Mouse (Mus musculus) B cell, adult (primary cell): ENCODE results near the gene Tmem199. TPM values are rescaled to one million over a fixed set of nuclear protein-coding genes. Genes with fewer than 3 reads are reported as not detected.

ENCODE experiments used
- total RNA-seq: library from RNA; stranded (reverse); gene quantifications from 4 replicates; pipeline ENCODE4 v1.2.4, GENCODE M21; 2023; ENCODE audit not compliant: inconsistent age

The Tmem199 gene
- total RNA-seq = 34.4 to 42.9 TPM (median 41.0 TPM) in 4 replicates

DNA sequence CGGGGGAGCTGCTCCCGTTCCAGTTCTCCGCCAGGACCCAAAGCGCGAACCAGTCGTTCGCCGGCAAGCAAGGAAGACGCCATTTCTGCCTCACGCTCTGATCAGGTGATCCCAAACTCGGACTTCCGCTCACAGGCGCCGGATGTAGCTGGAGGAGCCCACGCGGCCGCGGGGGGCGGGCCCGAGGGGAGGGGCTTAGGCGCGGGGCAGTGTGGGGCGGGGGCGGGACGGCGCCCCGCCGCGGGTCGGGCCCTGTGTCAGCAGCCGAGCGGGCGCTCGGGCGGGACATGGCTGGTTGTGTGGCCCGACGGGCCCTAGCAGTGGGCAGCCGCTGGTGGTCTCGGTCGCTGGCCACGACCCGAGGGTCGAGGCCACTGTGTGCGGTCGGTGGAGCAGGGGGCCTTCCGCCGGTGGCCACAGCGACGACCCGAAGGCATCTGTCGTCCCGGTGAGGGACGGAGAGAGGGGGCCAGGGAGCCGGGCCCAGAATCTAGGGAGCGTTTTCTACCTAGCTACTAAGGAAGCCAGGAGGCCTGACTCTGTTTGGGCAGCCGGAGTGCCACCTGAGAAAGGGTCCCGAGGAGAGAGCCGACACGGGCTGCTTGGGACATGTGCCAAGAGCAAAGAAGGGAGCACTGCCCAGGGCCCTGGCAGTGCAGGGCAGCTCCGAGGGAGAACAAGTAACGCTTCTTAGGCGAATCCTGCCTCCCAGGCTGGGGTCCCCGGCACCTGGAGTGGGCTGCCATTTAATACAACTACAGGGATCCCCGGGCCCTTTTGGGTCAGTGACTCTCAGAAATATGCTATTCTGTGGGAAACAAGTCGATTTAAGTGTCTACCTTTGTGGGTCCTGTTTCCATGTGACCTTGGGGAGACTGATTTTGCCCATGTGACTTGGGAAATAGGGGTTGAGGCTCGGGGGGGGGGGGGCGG is at the start of gene Tmem199, which contains the start of gene Poldip2:
Gene Tmem199, minus strand, starts transcription at position 148 of the 933 bp plus-strand sequence.
Gene Poldip2, plus strand, starts transcription at position 169 of the 933 bp plus-strand sequence.

DNA sequence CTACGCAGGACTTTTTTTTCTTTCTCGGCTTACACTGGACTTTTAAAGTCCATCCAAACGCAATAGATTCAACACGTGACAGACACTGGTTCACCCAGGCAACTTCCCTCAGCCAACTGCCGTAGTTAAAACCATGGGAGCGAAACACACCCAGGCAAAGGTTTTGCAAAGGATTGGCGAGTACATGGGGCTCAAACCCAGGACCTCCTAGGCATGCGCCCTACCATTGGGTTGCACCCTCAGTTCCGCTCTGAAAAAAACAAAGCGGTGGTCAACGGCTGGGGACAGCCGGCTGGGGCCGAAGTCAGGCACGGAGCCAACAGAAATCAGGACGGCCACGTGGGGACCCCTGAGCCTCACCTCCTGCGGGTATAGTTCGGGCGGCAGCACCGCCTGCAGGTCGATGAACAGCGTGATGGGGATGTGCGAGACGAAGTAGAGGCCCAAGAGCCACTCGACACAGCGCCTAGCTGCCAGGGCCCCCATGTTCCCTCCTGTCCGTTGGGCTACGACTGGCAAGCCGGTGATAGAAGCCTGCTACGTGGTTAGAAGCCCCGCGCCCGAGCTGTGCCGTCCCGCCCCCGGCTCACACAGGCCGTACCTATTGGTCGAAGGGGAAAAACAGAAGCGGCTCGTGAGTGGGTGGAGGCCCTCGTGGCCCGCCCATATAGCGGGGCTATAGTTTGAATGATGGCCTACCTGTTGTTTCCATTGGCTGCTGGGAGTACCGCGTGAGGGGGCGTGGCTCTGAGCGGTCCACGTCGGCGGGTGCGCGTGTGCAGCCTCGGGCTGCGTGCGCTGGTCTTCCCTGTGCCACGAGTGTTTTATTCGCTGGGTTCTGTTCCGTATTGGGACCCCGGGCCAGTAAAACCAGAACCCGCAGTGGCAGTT is 38.4 kb upstream of the Tmem199 start, which contains the start of gene Tmem97:
Gene Tmem97, minus strand, starts transcription at position 610 of the 891 bp plus-strand sequence.

DNA sequence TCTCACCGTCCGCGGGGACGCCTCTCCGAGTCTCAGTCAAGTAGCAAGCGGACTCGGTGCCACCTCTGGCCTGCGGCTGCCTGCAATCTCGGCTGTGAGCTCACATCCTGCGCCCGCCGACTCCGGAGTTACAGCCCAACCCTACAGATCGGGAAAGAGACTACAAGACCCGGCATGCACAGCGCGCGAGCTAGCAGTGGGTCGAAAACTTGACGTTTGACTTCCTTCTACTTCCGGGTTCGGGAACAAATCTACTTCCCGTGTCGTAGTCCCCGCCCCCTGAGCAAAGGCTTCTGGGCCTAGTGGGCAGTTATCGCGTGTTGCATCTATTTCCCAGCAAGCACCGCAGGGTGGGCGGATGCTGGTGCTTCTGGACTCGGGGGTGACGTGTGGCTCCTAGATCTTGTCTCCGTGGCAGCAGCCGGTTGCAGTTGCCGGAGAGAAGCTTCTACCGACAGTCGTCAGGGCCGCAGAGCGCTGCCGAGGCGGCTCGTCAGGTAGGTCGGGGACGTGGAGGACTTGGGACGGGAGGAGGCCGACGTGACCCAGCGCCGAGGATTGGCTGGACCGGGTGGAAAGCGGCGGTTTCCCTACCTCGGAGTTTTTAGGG is 24.2 kb upstream of the Tmem199 start, which contains the start of the genes Tnfaip1 and Ift20:
Gene Tnfaip1, minus strand, starts transcription at position 253 of the 610 bp plus-strand sequence.
Gene Ift20, plus strand, starts transcription at position 282 of the 610 bp plus-strand sequence.

DNA sequence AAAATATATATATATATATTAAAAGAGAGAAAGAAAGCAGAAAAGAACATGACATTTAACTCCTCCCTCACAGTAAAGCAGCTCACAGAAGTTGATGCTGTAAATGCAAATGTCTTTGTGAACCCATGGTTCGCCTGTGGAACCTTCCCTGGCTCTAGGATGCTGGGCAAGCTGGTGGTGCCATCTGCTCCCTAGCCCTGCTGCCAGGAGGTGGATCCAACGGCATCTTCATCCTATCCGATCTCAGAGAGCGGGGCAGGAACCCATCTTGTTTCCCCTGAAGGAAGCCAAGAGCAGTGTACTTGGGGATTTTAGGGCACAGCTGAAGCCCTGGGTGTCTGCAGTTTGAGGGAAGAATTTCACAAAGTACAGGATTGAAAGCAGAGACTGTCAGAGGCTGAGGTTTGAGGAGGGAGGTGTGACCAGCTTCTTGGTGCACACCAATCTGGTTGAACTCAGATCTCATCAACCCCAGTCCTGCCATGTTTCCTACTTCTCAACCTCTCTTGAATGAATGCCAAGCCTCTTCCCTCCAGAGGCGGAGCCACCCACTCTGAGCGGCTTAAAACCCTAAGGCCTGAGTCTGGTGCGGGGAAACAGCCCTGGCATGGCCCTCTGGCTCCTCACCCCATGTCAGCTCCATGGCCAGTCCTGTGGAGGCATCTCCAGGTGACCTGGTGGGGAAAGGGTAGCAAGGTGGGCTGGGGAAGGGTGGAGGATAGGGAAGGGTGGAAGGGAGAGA is 8.9 kb downstream of the Tmem199 start, which contains the start of gene Sebox:
Gene Sebox, plus strand, starts transcription at position 539 of the 742 bp plus-strand sequence.

DNA sequence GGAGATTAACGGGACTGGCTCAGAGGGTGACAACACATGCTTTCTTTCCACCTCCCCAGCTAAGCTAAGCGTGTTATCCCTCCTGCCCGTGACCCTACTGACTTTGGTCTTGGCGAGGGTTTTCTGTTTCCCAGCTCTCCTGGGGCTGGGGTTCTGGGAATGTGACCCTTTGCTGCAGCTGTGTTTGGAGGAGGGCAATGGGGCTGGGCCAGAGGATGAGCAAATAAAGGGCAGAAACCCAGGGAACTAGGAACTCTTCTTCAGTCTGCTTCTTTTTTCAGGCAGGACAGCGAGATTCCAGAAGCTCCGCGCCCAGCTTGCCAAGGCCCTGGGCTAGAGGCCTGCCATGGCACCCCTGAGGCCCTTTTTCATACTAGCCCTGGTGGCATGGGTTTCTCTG is 13.0 kb downstream of the Tmem199 start, which contains the start of gene Vtn:
Gene Vtn, plus strand, starts transcription at position 88 of the 400 bp plus-strand sequence.

DNA sequence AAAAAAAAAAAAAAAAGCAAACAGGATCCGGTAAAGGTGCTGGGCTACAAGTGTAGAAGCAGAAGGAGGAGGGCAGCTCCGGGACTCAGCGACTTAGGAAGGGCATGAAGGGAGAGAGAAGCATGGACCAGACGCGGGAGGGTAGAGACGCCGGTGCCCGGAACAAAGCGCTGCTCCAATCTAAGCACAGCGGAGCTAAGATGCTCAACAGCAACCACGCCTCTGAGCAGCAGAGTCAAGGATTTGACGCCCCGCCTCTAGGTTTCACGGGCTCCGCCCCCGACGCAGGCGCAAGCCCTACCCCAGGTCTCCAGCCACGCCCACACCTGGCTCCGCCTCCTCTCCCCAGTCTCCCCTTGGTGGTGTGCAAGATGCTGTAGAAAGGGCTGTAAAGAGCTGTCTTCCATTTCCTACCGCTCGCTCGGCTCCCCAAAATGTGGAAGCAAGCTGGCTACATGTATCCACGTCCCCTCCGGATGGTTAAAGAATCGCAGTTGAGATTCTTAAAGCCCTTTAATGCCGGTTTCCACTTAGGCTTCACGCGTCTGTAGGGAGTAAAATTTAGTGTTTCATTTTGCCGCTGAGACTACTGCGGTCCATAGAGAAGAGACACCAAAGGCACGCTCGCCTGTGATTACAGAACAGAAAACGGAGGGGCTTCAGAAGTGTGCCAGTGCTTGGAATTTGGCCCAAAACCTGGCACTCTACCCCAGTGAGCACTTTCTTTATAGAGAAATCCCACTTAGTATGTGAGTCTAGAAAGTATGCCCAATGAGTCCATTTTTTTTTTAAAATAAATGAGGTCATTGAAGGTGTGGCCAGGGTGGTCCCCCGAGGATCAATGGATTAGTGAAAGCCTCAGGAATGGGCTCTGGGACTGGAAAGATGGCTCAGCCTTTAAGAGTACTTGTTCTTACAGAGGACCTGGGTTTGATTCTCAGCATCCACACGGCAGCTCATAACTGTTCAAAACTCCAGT is 14.1 kb downstream of the Tmem199 start, which contains the start of gene Sarm1:
Gene Sarm1, minus strand, starts transcription at position 211 of the 979 bp plus-strand sequence.

DNA sequence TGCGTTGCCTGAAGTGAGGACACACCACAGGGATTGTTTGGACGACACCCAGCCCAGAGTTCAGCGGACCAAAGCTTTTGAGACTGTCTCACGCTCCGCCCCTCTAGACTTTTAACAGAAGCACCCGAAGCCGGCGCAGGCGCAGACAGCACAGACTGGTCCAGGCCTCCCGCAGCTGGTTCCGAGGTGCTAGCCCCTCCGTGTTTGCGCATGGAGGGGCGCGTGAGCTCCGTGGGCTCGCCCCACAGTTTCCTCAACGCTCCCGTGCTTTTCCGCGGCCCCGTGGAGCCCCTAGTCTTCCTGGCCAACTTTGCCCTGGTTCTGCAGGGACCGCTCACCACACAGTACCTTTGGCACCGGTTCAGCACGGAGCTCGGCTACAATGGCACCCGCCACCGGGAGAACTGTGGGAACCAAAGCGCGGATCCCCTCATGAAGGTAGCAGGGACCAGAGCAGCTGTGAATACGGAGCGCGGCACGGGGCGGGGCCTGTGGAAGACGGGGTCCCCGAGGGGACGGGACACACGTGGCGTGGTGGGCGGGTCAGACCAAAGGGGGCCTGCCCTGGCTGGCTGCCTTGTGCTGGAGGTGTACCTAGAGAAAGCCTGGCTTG is 46.3 kb downstream of the Tmem199 start, which contains the start of gene Slc46a1:
Gene Slc46a1, plus strand, starts transcription at position 130 of the 613 bp plus-strand sequence.

Other genes with a start within 250 kb of the Tmem199 start
- 1.3 to 2.3 TPM (median 2.0 TPM) in 4 replicates for gene BC030499, start 221.3 kb downstream of the Tmem199 start, total RNA-seq
- gene Spag5, start 210.6 kb downstream of the Tmem199 start, total RNA-seq = 2.5 to 6.3 TPM (median 4.3 TPM) in 4 replicates
- gene Aldoc, start 189.2 kb downstream of the Tmem199 start, total RNA-seq = 34.3 to 36.6 TPM (median 35.0 TPM) in 4 replicates
- gene Pigs, start 183.8 kb downstream of the Tmem199 start, total RNA-seq = 53.8 to 62.9 TPM (median 56.3 TPM) in 4 replicates
- gene Unc119, start 168.7 kb downstream of the Tmem199 start, total RNA-seq = 55.4 to 61.9 TPM (median 57.2 TPM) in 4 replicates
- gene Foxn1, start 125.6 kb downstream of the Tmem199 start, total RNA-seq = not detected in 4 replicates
- not detected in 4 replicates for gene Slc13a2, start 90.0 kb downstream of the Tmem199 start, total RNA-seq
- gene Slc46a1, start 46.5 kb downstream of the Tmem199 start, total RNA-seq = 0.36 to 2.1 TPM (median 0.70 TPM) in 4 replicates
- 2.1 to 2.7 TPM (median 2.3 TPM) in 4 replicates for gene Sarm1, start 14.4 kb downstream of the Tmem199 start, total RNA-seq
- not detected in 4 replicates for gene Vtn, start 13.1 kb downstream of the Tmem199 start, total RNA-seq
- gene Sebox, start 8.7 kb downstream of the Tmem199 start, total RNA-seq = not detected in 4 replicates
- gene Poldip2, start within 50 bp of the Tmem199 start, total RNA-seq = 30.4 to 43.1 TPM (median 39.2 TPM) in 4 replicates
- gene Tnfaip1, start 24.2 kb upstream of the Tmem199 start, total RNA-seq = 15.2 to 18.9 TPM (median 15.9 TPM) in 4 replicates
- 21.9 to 27.7 TPM (median 23.5 TPM) in 4 replicates for gene Ift20, start 24.2 kb upstream of the Tmem199 start, total RNA-seq
- gene Tmem97, start 38.6 kb upstream of the Tmem199 start, total RNA-seq = 3.6 to 6.5 TPM (median 5.7 TPM) in 4 replicates
- 21.5 to 23.5 TPM (median 22.7 TPM) in 4 replicates for gene Nlk, start 185.2 kb upstream of the Tmem199 start, total RNA-seq
- gene Ccnq, start 239.6 kb upstream of the Tmem199 start, total RNA-seq = 10.6 to 15.6 TPM (median 13.4 TPM) in 4 replicates